Mouse (Mus musculus): Measurements from ENCODE around the gene Nup188.

GRCm38 (mm10) chr2:30384814-30385213, 98.6 kb downstream of the Nup188 start:
- no peak for TF ChIP-seq CTCF (IDR thresholded peaks at IDR 0.05; ENCODE audit: insufficient read depth, low read length)
- no peak for TF ChIP-seq POLR2A (IDR thresholded peaks at IDR 0.05; ENCODE audit: borderline replicate concordance, extremely low read depth, low read depth, low read length)

Data from lung, adult 2 months (tissue).